Mouse (Mus musculus) intestine, embryonic 16.5 days (tissue): Measurements from ENCODE around the gene Slc27a1. TPM values are rescaled to one million over a fixed set of nuclear protein-coding genes. Genes with fewer than 3 reads are reported as not detected.

Experiments used
- ATAC-seq: fragments of 200-750 bp; cut with Nextera tagmentation; 2 replicates; pipeline ENCODE4 v1.8.0; 2017; ENCODE audit warnings: moderate TSS enrichment, moderate library complexity
- H3K27ac ChIP-seq: fragments of 300-500 bp; sonication (generic); 2 replicates; pipeline ENCODE4 v1.5.1; 2014; ENCODE audit warnings: mild to moderate bottlenecking, low read length
- H3K27me3 ChIP-seq: fragments of 300-500 bp; sonication (generic); replicated peaks from 2 replicates; pipeline ENCODE4 v1.6.1; 2014; ENCODE audit warnings: low read length, control low read depth, mixed read lengths; ENCODE audit not compliant: control insufficient read depth, insufficient read depth
- H3K36me3 ChIP-seq: fragments of 300-500 bp; sonication (generic); 2 replicates; pipeline ENCODE4 v1.6.1; 2014; ENCODE audit warnings: low read length, control low read depth; ENCODE audit not compliant: control insufficient read depth, insufficient read depth
- H3K4me1 ChIP-seq: fragments of 300-500 bp; sonication (generic); 2 replicates; pipeline ENCODE4 v1.6.1; 2014; ENCODE audit warnings: low read length, control low read depth, mixed read lengths; ENCODE audit not compliant: control insufficient read depth, insufficient read depth
- H3K4me2 ChIP-seq: fragments of 300-500 bp; sonication (generic); 2 replicates; pipeline ENCODE4 v1.6.1; 2014; ENCODE audit warnings: low read depth, low read length, control low read depth
- H3K4me3 ChIP-seq: fragments of 300-500 bp; sonication (generic); 2 replicates; pipeline ENCODE4 v1.5.1; 2014; ENCODE audit warnings: mild to moderate bottlenecking, low read length
- H3K9ac ChIP-seq: fragments of 300-500 bp; sonication (generic); 2 replicates; pipeline ENCODE4 v1.6.1; 2014; ENCODE audit warnings: low read depth, low read length
- H3K9me3 ChIP-seq: fragments of 300-500 bp; sonication (generic); 2 replicates; pipeline ENCODE4 v1.6.1; 2016; ENCODE audit warnings: low read length, control low read depth; ENCODE audit not compliant: control insufficient read depth
- WGBS: fragments of 180-500 bp; shearing (Covaris S2); extraction: QIAGEN DNeasy Blood & Tissue Kit; methylation state at CpG from one replicate; pipeline ENCODE4 v1.1.7; 2014; 5-methylcytosine and 5-hydroxymethylcytosine counted together
- polyA plus RNA-seq: library from polyadenylated mRNA; unstranded; fragments of >200 nt; fragmentation: Nextera tagmentation; extraction: Ambion mirVana; gene quantifications from 2 replicates; pipeline ENCODE4 v1.2.1, GENCODE M21; 2015

The Slc27a1 gene
- polyA plus RNA-seq, 1 experiment from 2014 or later = 24.3 TPM

DNA sequence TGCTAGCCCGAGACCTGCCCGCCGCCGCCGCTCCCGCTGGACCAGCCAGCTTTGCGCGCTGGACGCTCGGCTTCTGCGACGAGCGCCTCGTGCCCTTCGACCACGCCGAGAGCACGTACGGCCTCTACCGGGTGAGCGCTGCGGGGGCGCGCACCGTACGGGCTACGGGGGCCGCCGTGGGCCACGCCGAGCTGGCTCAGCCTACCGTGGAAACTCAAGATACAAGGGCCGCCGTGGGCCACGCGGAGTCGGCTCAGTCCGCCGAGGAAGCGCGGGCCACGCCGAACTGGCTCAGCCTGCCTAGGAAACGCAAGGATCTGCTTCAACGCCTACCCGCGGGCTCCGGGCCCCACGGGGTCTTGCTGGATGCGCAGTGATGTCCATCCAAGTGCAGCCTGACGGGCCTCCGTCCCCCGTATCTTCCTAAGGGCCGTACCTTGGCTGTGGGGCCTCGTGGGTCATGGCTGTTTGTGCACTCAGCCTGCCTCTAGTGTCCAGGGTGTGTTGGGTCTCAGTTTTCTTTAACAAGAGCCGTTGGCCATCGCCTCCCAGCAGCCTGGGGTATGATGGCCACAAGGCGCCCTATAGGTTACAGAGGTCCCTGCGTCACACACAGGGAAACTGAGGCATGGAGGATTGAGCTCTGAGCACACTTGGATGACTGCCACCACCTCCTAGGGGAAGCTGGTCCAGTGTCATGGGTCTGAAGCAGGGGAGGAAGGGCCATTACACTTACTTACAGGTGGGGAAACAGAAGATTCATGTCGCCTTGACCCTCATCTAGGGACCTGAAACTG, 23.9 kb downstream of the Slc27a1 start:
- Histone ChIP-seq H3K4me1 (peaks cover 24% of the 10 kb centered on the region), H3K4me2 (peak overlapping the region; percentile 96), H3K9ac (peak overlapping the region; percentile 97), H3K9me3 (no peaks in the 10 kb centered on the region), H3K4me3 (peak overlapping the region; percentile 87), H3K27ac (peak overlapping the region; percentile 99), H3K27me3 (no peaks in the 10 kb centered on the region), H3K36me3 (no peaks in the 10 kb centered on the region)
- WGBS = 4% methylated on average over 60 of the region's 60 CpGs
- peak; percentile 77 for ATAC-seq

DNA sequence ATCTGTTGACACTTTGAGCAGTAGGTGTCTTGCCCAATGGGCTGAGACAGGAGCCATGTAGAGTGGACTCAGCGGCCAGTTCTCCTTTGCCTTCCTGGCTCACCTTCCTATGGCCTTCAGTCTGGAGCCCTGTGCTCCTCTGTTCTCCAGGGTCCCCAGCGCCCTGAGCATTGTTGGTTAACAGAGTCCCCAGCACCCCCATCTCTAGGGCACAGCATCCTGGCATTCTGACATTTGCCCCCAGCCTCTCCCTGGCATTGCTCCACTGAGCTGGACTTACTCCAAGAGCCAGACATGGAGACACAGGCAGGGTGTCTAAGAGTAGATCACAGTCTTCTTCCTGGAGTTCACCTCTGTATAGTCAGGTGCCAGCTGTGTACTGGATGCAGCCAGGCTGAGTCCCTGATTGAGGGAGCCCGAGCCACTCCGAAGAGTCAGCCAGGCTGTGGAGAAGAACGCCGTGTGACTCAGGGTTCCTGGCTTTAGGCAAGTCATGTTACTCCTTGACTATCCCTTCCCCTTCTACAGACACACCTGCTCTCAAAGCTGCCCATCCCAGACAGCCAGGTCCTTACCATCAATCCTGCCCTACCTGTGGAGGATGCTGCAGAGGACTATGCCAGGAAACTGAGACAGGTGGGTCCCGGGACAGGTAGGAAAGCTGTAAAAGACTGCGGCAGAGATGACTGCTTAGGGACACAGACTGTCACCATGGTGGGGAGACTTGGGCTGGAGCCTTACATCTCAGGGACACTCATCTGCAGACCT, 25.1 kb downstream of the Slc27a1 start:
- H3K4me3 ChIP-seq = no peak overlapping the region
- H3K27ac ChIP-seq = no peak overlapping the region
- no peaks in the 10 kb centered on the region for H3K27me3 ChIP-seq
- H3K4me1 ChIP-seq = peaks cover 24% of the 10 kb centered on the region
- 92% methylated on average over 8 of the region's 8 CpGs for WGBS
- ATAC-seq = no peak
- H3K9ac ChIP-seq = peak overlapping the region; percentile 97; the same call in 1 of the 2 replicates
- no peaks in the 10 kb centered on the region for H3K36me3 ChIP-seq
- H3K9me3 ChIP-seq = no peaks in the 10 kb centered on the region
- H3K4me2 ChIP-seq = no peak overlapping the region

DNA sequence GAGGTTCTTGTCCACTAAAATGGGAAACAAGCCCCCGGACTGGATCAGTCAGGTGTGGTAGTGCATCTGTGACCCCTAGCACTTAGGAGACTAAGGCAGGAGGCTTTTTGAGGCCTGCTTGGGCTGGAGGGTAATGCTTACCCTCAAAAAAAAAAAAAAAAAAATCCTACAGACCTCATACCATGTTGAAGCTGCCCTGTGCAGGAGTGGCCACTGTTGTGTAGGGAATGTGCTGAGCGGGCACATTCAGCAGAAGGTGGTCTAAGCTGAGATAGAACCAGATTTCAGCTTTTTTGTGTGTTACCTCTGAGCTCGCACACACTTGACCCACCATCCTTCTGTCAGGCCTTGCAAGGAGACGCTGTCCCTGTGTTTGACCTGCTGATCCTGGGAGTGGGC, 25.6 kb downstream of the Slc27a1 start:
- Histone ChIP-seq H3K36me3 (no peaks in the 10 kb centered on the region), H3K9ac (no peak overlapping the region), H3K9me3 (no peaks in the 10 kb centered on the region), H3K4me2 (no peak overlapping the region), H3K4me3 (no peak overlapping the region), H3K27ac (no peak overlapping the region), H3K27me3 (no peaks in the 10 kb centered on the region), H3K4me1 (peaks cover 24% of the 10 kb centered on the region)
- ATAC-seq = no peak
- WGBS = 86% methylated on average over 4 of the region's 4 CpGs

DNA sequence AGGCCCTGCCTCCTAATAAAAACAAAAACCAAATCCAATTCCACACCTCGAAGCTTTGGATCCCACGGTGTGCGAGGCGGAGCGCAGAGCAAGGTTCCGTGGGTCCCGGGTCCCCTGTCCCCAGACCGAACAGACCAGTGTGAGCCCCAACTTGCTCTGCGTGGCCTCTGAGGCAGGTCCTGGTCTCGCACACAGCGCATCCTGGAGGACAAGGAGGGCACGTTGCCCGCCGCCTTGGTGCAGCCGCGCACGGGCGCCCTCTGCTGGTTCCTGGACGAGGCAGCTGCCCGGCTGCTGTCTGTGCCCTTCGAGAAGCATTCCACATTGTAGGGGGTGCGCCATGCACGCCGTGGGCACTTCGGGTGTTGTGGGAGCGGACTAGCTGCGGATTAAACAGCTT, 27.2 kb downstream of the Slc27a1 start:
- Histone ChIP-seq H3K4me2 (no peak overlapping the region), H3K4me3 (no peak overlapping the region), H3K9me3 (no peaks in the 10 kb centered on the region), H3K36me3 (no peaks in the 10 kb centered on the region), H3K9ac (0 out of 2 replicates have a peak overlapping the region, but pooled peaks have one; percentile 25), H3K27me3 (no peaks in the 10 kb centered on the region), H3K4me1 (peaks cover 22% of the 10 kb centered on the region), H3K27ac (no peak overlapping the region)
- whole genome bisulfite sequencing = 7% methylated on average over 27 of the region's 27 CpGs
- peak; percentile 15; the same call in 1 of the 2 replicates for ATAC-seq

DNA sequence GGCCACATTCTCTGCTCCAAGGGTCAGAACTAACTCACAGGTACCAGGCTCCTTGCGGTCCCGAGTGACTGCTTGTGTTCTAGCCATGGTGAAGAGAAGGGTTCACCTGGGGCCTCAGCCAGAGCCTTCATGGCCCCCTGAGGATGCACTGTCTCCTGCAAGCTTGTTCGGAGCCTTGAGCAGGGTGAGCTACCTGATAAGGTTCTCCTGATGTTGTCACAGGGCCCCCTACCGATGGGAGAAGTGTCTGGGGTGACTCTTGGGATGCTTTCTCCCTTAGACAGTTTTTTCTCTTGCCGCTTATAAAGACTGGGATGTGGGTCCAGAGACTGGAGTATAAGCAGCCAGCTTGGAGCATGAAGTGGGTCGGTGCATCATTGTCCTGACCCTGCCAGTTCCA, 27.7 kb downstream of the Slc27a1 start:
- Histone ChIP-seq H3K4me3 (no peak overlapping the region), H3K4me1 (peaks cover 18% of the 10 kb centered on the region), H3K4me2 (no peak overlapping the region), H3K36me3 (no peaks in the 10 kb centered on the region), H3K27me3 (no peaks in the 10 kb centered on the region), H3K27ac (no peak overlapping the region), H3K9ac (no peak overlapping the region), H3K9me3 (no peaks in the 10 kb centered on the region)
- 59% methylated on average over 6 of the region's 6 CpGs for WGBS
- no peak for ATAC-seq

DNA sequence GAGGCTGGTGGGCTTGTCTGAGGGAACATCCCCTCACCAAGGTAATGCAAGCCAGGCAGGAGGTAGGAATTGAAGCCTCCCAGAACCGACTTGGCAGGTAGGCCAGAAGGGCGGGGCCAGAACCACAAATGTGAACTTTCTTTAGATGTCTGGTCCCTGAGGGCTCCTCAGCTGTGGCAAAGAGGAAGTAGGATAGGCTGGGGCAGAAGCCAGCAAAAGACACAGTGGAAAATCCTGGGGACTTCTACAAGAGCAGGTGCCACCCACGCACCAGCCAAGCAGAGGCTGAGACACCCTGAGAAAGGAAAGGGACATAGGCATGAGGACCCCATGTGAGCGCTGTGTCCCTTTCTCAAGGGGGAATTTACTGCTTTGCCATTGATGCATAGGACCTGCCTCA, 28.1 kb downstream of the Slc27a1 start:
- H3K4me3 ChIP-seq = no peak overlapping the region
- H3K9ac ChIP-seq = no peak overlapping the region
- 79% methylated on average over 4 of the region's 4 CpGs for WGBS
- no peak overlapping the region for H3K27ac ChIP-seq
- no peaks in the 10 kb centered on the region; the same call in 1 of the 2 replicates for H3K27me3 ChIP-seq
- no peak overlapping the region for H3K4me2 ChIP-seq
- H3K4me1 ChIP-seq = peaks cover 18% of the 10 kb centered on the region
- H3K9me3 ChIP-seq = no peaks in the 10 kb centered on the region
- ATAC-seq = no peak
- no peaks in the 10 kb centered on the region for H3K36me3 ChIP-seq

DNA sequence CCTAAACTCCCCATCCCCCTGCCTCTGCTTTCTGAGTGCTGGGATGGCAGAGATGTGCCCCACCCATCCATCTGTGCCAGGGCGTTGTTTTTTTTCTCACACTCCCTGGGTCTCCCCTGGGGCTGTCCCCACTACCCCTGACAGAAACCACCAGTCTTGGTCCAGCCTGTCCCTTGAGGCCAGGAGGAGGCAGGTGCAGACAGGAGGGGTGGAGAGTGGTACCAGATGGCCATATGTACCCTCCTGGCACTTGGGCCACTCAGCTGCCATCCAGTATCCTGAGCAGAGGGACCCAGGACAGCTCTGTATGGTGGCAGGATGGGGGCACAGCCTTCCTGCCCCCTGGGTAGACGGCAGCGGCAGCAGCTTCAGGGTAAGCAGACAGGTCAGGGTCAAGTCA, 28.8 kb downstream of the Slc27a1 start, which contains the start of gene Fam129c:
Gene Fam129c (plus strand): TSS at position 198 of the 400 bp plus-strand sequence.
- ATAC-seq = no peak

DNA sequence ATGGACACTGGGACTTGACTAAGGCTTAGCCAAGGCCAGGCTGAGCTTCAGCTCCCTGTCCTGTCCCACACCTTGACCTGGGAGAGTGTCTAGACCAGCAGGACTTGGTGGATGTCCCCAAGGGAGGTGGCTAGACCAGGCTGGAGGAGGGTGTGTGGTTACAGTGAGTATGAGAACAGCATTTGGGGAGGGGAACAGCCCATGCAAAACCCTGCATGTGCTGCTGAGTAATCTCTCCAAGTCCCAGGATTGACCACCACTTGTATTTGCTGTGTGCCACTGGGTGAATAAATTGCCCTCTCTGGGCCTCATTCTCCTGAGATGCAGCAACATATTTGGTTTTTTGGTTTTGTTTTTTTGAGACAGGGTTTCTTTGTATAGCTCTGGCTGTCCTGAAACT, 29.7 kb downstream of the Slc27a1 start:
- ATAC-seq = no peak
- no peaks in the 10 kb centered on the region for H3K9me3 ChIP-seq

More for the DNA sequence above, 28.8 kb downstream of the Slc27a1 start, which contains the start of gene Fam129c:
- Histone ChIP-seq H3K4me2 (no peak within 1 kb of the TSS), H3K9me3 (no peaks in the 10 kb centered on the region), H3K4me3 (no peak within 1 kb of the TSS), H3K36me3 (no peaks in the 10 kb centered on the region), H3K27me3 (peaks cover 6% of the 10 kb centered on the region), H3K9ac (no peak within 1 kb of the TSS), H3K27ac (no peak within 1 kb of the TSS), H3K4me1 (peaks cover 25% of the 10 kb centered on the region)
- 85% methylated on average over 3 of the region's 3 CpGs for WGBS

DNA sequence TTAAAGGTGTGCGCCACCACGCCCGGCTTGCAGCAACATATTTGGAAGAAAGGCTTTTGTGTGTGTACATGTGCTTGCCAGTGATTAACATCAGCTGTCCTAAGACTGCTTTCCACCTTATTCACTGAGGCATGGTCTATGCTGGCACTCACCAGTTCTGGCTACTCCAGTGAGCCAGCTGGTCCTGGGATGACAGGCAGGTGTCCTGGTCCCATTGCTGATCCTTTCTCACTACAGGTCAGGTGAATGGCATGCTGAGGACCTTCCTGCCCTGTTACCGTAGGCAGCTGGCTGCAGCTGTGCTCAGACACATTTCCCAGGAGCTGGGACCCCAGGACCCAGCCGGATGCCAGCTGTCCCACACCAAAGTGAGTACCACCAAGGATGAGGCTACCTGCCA, 30.2 kb downstream of the Slc27a1 start:
- Histone ChIP-seq H3K4me3 (no peak overlapping the region), H3K9ac (no peak overlapping the region), H3K4me2 (no peak overlapping the region), H3K27ac (no peak overlapping the region), H3K9me3 (no peaks in the 10 kb centered on the region), H3K27me3 (peaks cover 7% of the 10 kb centered on the region), H3K4me1 (peaks cover 21% of the 10 kb centered on the region), H3K36me3 (no peaks in the 10 kb centered on the region)
- ATAC-seq = no peak
- 90% methylated on average over 5 of the region's 5 CpGs for WGBS

More for the DNA sequence above, 29.7 kb downstream of the Slc27a1 start:
- H3K4me1 ChIP-seq = peaks cover 24% of the 10 kb centered on the region
- no peak overlapping the region for H3K27ac ChIP-seq
- H3K4me3 ChIP-seq = no peak overlapping the region
- no peaks in the 10 kb centered on the region for H3K36me3 ChIP-seq
- peaks cover 7% of the 10 kb centered on the region for H3K27me3 ChIP-seq
- no peak overlapping the region for H3K9ac ChIP-seq
- no peak overlapping the region for H3K4me2 ChIP-seq
